Mouse (Mus musculus) thymus, postnatal 10 days (tissue): ENCODE measurements around the gene Ano6.

ENCODE experiments used
- DNase-seq, 2 experiments: peaks; one replicate each; pipeline ENCODE4 v3.0.0; 2021; ENCODE audit warnings: low spot score in 2 of 2

Ano6 gene

GRCm38 (mm10) chr15:95931013-95931775 is 140.6 kb downstream of the Ano6 start:
- no peak for DNase-seq

GRCm38 (mm10) chr15:95932358-95932757 is 141.7 kb downstream of the Ano6 start:
- no peak for DNase-seq

DNA sequence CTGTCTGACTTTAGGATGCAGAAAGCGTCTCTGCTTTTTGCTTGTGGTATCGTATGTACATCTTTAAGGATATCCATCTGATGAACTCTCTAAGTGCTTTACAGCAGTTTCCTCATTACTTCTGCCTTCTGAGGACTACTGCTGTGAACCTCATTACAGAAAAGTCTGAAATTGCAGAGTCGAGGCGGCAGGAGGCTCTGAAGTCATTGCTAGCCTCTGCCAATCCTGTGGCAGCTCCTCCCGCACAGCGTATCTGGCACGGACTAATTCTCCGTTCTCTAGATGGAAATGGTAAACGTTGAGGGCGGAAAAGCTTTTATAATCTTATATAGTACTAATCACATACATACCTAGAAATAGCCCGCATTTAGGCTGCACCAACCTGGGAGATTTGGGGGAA is 144.5 kb downstream of the Ano6 start:
- DNase-seq = no peak

DNA sequence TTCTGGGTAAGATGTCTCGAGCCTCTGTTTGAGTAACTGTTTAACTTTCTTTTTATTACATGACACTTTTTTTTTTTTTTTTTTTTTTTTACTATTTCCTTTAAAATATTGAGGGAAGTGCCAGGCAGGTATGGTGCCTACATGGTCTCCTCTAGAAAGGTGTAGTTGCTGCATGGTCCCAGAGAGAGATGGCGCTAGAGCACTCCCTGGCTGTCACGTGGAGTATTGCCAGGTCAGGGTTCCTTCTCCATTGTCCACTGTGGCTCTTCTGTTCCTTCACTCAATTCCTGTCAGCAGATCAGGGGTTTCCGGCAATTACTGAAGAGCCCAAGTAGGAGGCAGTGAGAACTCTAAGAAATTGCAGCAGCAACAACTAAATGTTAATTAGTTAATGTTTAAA is 152.8 kb downstream of the Ano6 start:
- DNase-seq = peak in 1 of 2 experiments; percentile 42

DNA sequence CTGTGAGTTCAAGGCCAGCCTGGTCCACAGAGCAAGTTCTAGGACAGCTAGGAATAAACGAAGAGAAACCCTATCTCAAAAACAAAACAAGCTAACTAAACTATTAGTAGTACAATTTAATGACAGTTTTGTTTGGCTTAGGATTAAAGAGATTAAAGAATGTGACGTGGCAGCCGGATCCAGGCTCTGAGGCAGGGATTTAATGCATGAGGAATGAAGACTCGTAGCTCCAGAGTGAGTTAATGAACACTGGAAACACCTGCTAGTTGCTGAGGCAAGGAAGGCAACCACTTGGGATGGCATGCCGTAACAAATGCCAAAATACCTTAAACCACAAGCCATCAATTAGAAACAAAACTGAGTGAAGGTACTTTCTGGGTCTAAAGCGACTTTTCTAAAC is 153.7 kb downstream of the Ano6 start:
- no peak for DNase-seq

DNA sequence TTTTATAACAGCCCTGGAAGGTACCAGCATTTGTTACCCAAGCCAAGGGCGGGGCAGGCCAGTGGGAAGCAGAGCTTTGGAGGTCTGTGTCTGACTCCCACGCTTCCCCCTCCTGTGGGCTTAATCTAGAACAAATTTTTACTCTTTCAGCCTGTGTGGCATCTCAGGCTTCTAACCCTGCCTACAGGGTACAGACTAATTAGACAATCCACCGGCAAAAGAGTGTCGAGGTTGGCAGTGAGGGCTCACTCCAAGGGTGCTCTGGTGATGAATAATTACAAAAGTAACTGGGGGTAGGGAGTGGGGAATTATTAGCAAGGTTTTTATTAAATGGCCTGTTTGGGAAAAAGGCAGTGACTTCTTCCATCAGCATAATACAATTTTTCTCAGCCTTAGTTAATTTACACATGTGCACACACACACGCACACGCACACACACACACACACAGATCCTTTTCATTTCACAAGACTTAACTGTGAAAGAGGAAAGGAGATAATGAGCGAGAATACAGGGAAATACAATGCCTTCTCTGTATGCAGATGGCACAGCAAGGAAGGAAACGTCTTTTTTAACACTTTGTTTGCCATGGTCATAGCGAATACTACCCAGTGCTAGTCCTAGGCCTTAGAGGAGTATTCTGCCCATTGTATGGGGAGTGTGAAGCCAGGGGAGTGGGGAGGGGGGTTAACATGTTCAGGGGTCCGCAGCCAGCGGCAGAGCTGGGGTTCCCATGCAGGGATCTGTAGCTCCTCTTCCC is 155.5 kb downstream of the Ano6 start:
- no peak for DNase-seq

DNA sequence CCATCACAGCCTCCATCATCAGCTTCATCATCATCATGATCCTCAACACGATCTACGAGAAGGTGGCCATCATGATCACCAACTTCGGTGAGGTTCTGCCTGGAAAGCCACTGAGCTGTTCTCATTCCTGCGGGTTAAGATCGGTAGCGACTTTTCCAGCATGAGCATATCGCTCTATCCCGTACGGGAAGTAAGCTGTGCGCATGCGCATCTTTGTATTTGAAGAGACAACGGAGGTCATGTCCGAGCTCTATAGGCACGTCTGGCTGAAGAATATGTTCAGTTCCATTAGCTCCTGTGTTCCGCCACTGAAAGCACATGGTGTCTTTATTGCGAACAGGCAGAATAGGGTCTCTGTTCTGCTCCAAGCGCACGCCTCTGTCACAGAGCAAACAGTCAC is 157.8 kb downstream of the Ano6 start:
- DNase-seq = no peak

DNA sequence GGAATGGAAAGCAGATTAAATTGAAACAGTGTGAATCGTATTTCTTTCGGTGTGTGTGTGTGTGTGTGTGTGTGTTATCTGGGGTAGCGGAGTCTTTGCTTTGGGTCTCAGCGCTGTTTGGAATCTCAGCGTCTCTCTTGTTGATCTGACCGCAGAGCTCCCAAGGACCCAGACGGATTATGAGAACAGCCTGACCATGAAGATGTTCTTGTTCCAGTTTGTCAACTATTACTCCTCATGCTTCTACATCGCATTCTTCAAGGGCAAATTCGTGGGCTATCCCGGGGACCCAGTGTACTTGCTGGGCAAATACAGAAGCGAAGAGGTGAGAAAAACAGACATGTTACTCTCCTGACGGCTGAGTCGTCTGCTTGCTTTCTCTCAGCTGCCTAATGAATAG is 158.7 kb downstream of the Ano6 start:
- no peak for DNase-seq

GRCm38 (mm10) chr15:95951497-95951896 is 160.9 kb downstream of the Ano6 start:
- DNase-seq = no peak

GRCm38 (mm10) chr15:95956692-95957091 is 166.0 kb downstream of the Ano6 start:
- DNase-seq = no peak

- DNase-seq = no peak
These were observed 171.9 kb downstream of the Ano6 start for GRCm38 (mm10) chr15:95962411-95963123.

DNA sequence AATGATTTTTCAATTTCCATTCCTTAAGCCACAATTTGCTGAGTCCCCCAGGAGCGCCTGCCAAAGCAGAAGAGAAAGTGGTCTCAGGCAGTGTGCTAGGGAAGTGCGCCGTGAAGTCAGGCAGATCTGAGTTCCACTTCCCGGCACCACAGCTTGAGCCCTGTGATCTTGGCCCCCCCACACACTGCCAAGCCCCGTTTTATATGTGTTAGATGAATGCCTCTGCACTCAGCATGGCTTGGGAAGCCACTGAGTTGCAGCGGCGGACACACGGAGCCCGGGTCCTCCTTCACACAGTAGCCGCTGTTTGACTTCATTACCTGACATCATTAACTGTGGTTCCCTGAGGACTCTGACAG is 172.5 kb downstream of the Ano6 start:
- DNase-seq = no peak

DNA sequence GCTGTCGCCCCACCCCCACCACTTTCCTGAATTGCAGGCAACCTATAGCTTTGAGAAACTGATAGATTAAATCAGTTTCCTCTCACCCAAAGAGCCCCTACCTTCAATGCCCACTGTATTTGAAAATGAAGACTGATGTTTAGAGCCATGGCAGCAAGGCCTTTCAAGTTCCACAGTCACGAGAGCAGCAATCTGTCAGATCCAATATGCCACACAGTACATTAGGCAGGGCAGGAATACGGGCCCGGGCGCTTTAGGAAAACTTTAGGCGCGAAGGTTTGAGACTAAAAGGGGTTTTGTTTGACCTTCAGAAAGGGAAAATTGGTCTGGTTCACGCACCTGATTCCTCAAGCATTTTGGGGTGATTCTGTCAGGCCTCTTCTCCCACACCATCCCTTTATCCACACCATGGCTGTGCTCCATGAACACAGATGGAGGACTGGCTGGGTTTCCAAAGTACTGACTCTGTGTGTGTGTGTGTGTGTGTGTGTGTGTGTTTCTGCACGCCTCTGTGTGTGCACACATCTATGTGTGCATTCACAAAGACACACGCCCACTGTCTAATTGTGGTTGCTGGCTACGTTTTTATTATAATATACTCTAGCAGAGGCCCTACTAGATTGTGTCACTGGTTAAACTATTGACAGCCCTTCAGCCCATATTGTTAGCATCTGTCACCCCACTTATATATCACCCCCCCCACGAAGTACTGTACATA is 173.0 kb downstream of the Ano6 start:
- no peak for DNase-seq

- DNase-seq = no peak
These were observed 173.6 kb downstream of the Ano6 start for GRCm38 (mm10) chr15:95964251-95964561.

GRCm38 (mm10) chr15:95966979-95967378 is 176.3 kb downstream of the Ano6 start:
- DNase-seq = no peak

- no peak for DNase-seq
These were observed 177.0 kb downstream of the Ano6 start for GRCm38 (mm10) chr15:95967516-95968196.

DNA sequence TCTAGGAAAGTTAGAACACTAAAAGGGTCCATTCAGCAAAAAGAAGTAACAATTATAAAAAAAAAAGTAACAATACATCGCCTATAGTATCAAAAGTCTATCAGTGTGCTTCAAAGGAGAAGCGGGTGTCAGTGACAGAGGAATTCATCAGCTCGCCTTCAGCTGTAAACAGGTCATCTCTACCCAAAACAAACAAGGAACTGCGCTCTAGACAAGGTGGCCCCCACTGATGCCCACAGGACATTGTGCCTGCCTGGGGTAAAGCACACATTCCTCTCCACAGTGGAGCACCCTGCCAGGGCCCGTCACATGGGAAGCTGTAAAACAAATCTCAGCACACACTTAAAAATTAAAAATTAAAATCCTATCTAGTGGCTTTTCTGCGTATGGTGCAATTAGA is 179.0 kb downstream of the Ano6 start:
- DNase-seq = no peak

- DNase-seq = no peak
These were observed 179.5 kb downstream of the Ano6 start for GRCm38 (mm10) chr15:95970176-95970575.

GRCm38 (mm10) chr15:95970691-95971090 is 180.0 kb downstream of the Ano6 start:
- no peak for DNase-seq

DNA sequence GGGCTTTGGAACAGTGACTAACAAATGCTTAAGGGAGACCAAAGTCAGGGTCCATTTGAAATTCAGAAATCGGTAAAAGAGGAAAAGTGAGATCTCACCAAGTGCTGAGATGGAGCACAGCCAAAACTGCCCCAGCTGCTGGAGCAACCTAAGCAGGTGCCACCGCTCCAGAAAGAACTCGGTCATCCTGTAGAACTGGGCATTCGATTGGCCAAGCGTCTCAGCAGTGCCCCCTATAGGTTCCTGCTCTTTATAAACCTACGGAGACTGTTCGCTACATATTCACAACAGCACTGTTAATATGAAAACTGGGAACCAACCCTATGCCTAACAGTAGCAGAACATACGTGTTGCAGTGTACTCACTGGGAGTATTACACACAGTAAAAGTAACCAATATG is 180.7 kb downstream of the Ano6 start:
- peak in 1 of 2 experiments; percentile 21 for DNase-seq

DNA sequence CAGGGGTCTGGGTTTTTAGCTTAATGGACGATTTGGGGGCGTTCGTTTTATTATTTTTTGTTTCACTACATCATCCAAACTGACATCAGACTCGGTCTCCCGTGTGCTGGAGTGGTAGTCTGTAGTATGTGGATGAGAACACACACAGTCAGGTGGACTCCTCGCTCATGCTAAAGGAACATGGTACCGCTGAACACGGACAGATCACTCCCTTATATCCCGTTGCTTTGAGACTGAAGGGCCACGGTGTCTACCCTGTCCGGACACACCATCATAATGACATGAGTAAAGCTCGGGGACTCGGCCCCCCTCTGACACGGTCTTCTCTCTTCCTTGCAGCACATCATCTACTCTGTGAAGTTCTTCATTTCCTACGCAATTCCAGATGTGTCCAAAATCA is 181.5 kb downstream of the Ano6 start:
- DNase-seq = no peak

GRCm38 (mm10) chr15:95972621-95973020 is 182.0 kb downstream of the Ano6 start:
- no peak for DNase-seq
